Mouse (Mus musculus): ENCODE data around the gene Ank2. TPM values are rescaled to one million over a fixed set of nuclear protein-coding genes. Genes with fewer than 3 reads are reported as not detected.

Gene Ank2
- total and polyA plus RNA-seq, 2 experiments, result 1.2 to 5.6 TPM

DNA sequence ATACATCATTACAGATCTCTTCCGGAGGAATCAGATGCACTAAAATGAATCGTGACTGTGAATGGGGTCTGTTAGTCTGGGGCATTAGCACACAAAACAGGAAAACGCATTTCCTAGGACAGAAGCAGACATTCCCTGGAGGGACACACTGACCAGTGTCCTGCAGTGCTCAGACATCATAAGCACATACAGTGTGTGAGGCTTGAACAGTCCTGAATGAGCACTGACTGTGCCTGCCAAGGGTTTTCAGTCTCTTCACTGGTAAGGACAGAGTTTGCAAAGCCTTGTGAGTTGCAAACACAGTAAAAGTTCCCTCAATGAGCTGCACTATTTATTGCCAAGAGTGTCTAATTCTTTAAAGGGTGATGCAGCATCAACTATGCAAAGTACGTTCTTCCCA, 613.1 kb downstream of the Ank2 start:
- no peaks in the 10 kb centered on the region for H3K79me2 ChIP-seq (ENCODE audit: control insufficient read depth, insufficient read depth, low read length)
- H3K4me1 ChIP-seq (ENCODE audit: control insufficient read depth, insufficient read depth, low read length), result no peaks in the 10 kb centered on the region
- TF ChIP-seq POLR2A (IDR thresholded peaks at IDR 0.05; ENCODE audit: extremely low read depth, insufficient read depth, low read length) (no peak), CTCF (IDR thresholded peaks at IDR 0.05; ENCODE audit: low read depth, low read length) (no peak)
- DNase-seq (ENCODE audit: extremely low read depth, low read depth, low spot score), result no peak
- H3K27me3 ChIP-seq (ENCODE audit: control insufficient read depth, insufficient read depth, low read length), result no peaks in the 10 kb centered on the region
- H3K4me3 ChIP-seq (ENCODE audit: insufficient read depth, low read depth, low read length), result no peak overlapping the region
- H3K27ac ChIP-seq (replicated peaks; ENCODE audit: insufficient read depth, low read depth, low read length), result no peak overlapping the region
- no peak overlapping the region for H3K9ac ChIP-seq (ENCODE audit: low read depth, low read length)
- WGBS, result 78% methylated on average over 4 of the region's 4 CpGs
- H3K36me3 ChIP-seq (ENCODE audit: control insufficient read depth, insufficient read depth, low read length), result no peaks in the 10 kb centered on the region

GRCm38 (mm10) chr3:126878233-126878632, 620.9 kb downstream of the Ank2 start:
- Histone ChIP-seq H3K27me3 (ENCODE audit: control insufficient read depth, insufficient read depth, low read length) (no peaks in the 10 kb centered on the region), H3K4me3 (ENCODE audit: insufficient read depth, low read depth, low read length) (no peak overlapping the region), H3K4me1 (ENCODE audit: control insufficient read depth, insufficient read depth, low read length) (no peaks in the 10 kb centered on the region), H3K79me2 (ENCODE audit: control insufficient read depth, insufficient read depth, low read length) (no peaks in the 10 kb centered on the region), H3K36me3 (ENCODE audit: control insufficient read depth, insufficient read depth, low read length) (no peaks in the 10 kb centered on the region), H3K9ac (ENCODE audit: low read depth, low read length) (no peak overlapping the region), H3K27ac (replicated peaks; ENCODE audit: insufficient read depth, low read depth, low read length) (no peak overlapping the region)
- TF ChIP-seq CTCF (IDR thresholded peaks at IDR 0.05; ENCODE audit: low read depth, low read length) (no peak), POLR2A (IDR thresholded peaks at IDR 0.05; ENCODE audit: extremely low read depth, insufficient read depth, low read length) (no peak)
- 54% methylated on average over 1 of the region's 1 CpGs for WGBS
- no peak for DNase-seq (ENCODE audit: extremely low read depth, low read depth, low spot score)

Other genes with a start within 250 kb of the Ank2 start
- 4.9 and 6.1 TPM in 2 replicates for gene Larp7, start 54.0 kb upstream of the Ank2 start, total RNA-seq (2014; rRNA removed)
- 0.70 and 0.75 TPM in 2 replicates for gene Larp7, start 54.0 kb upstream of the Ank2 start, polyA plus RNA-seq (2012; rRNA removed)
- 0.74 and 0.87 TPM in 2 replicates for gene Zgrf1, start 54.1 kb upstream of the Ank2 start, total RNA-seq (2014; rRNA removed)
- gene Zgrf1, start 54.1 kb upstream of the Ank2 start, polyA plus RNA-seq (2012; rRNA removed), result 0.06 and 0.15 TPM in 2 replicates
- gene Neurog2, start 133.8 kb upstream of the Ank2 start, total RNA-seq (2014; rRNA removed), result not detected in 2 replicates
- not detected in 2 replicates for gene Neurog2, start 133.8 kb upstream of the Ank2 start, polyA plus RNA-seq (2012; rRNA removed)

All from liver, adult 2 months (tissue).